Mouse (Mus musculus) embryonic facial prominence, embryonic 12.5 days (tissue): ENCODE results near the gene Bid. TPM values are rescaled to one million over a fixed set of nuclear protein-coding genes. Genes with fewer than 3 reads are reported as not detected.

Source experiments
- ATAC-seq: fragments of 200-750 bp; cut with Nextera tagmentation; 2 replicates; pipeline ENCODE4 v1.8.0; 2017; ENCODE audit not compliant: insufficient number of reproducible peaks, insufficient read depth, low FRiP score, low TSS enrichment
- H3K27ac ChIP-seq: fragments of 300-500 bp; sonication (generic); 2 replicates; pipeline ENCODE4 v1.5.1; 2016; ENCODE audit warnings: mild to moderate bottlenecking
- H3K27me3 ChIP-seq: fragments of 300-500 bp; sonication (generic); 2 replicates; pipeline ENCODE4 v1.6.1; 2016; ENCODE audit warnings: mild to moderate bottlenecking, moderate library complexity
- H3K36me3 ChIP-seq: fragments of 300-500 bp; sonication (generic); 2 replicates; pipeline ENCODE4 v1.6.1; 2016; ENCODE audit warnings: mild to moderate bottlenecking
- H3K4me1 ChIP-seq: fragments of 300-500 bp; sonication (generic); 2 replicates; pipeline ENCODE4 v1.6.1; 2016
- H3K4me2 ChIP-seq: fragments of 300-500 bp; sonication (generic); replicated peaks from 2 replicates; pipeline ENCODE4 v1.6.1; 2016; ENCODE audit warnings: mild to moderate bottlenecking, moderate library complexity
- H3K4me3 ChIP-seq: fragments of 300-500 bp; sonication (generic); 2 replicates; pipeline ENCODE4 v1.5.1; 2016; ENCODE audit warnings: mild to moderate bottlenecking
- H3K9ac ChIP-seq: fragments of 300-500 bp; sonication (generic); 2 replicates; pipeline ENCODE4 v1.6.1; 2016; ENCODE audit warnings: mild to moderate bottlenecking, moderate library complexity
- H3K9me3 ChIP-seq: fragments of 300-500 bp; sonication (generic); 2 replicates; pipeline ENCODE4 v1.6.1; 2016; ENCODE audit warnings: mild to moderate bottlenecking, moderate library complexity
- WGBS: fragments of 180-500 bp; shearing (Covaris S2); methylation state at CpG from one replicate; pipeline ENCODE4 v1.1.7; 2016; 5-methylcytosine and 5-hydroxymethylcytosine counted together
- polyA plus RNA-seq: library from polyadenylated mRNA; unstranded; fragments of >200 nt; fragmentation: Nextera tagmentation; extraction: Ambion mirVana; gene quantifications from 2 replicates; pipeline ENCODE4 v1.2.1, GENCODE M21; 2016

The Bid gene
- polyA plus RNA-seq, 1 experiment from 2014 or later: 19.1 TPM

DNA sequence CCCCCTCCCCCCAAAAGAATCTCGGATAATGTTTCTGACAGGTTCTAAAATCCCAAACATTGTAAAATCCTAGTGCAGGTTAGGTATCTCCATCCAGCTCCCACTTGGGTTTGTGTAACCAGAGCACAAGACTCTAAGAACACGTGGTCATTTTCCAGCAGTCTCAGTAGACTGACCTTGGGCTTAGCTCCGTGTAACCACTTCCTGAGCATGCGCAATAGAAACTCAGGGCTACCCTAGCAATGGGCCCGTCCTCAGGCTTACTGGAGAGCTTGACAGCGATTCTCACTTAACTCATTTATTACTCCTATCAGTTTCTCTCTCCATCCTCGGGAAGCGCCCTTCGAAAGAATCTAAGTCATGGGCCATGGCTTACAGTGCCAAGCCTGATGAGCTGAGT is 22.1 kb downstream of the Bid start:
- WGBS: 82% methylated on average over 9 of the region's 9 CpGs
- Histone ChIP-seq H3K9me3 (no peaks in the 10 kb centered on the region), H3K4me3 (no peak overlapping the region), H3K27me3 (no peaks in the 10 kb centered on the region), H3K4me2 (no peak overlapping the region), H3K27ac (no peak overlapping the region), H3K4me1 (no peaks in the 10 kb centered on the region), H3K36me3 (peaks cover 28% of the 10 kb centered on the region), H3K9ac (no peak overlapping the region)
- no peak for ATAC-seq

DNA sequence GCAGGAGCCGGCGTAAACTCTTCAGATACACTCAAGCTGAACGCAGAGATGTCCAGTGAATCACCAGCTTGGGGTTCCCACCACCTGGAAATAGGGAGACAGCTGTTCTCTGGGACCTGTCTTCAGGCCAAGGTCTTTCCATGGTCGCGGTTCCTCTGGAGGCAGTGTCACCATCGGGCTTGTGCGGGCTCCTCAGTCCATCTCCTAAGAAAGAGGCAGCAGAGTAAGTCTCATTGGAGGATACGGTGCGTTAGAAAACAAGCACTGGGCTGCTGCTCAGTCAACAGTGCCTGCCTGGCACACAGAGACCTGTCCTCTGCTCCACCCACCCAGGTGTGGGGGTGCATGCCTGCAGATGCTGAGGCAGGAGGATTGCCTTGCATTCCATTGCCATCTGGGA is 22.6 kb downstream of the Bid start:
- WGBS: 97% methylated on average over 9 of the region's 9 CpGs
- H3K27ac ChIP-seq: no peak overlapping the region
- no peak overlapping the region for H3K4me3 ChIP-seq
- no peaks in the 10 kb centered on the region for H3K9me3 ChIP-seq
- no peak for ATAC-seq
- no peak overlapping the region for H3K4me2 ChIP-seq
- no peaks in the 10 kb centered on the region for H3K27me3 ChIP-seq
- peaks cover 31% of the 10 kb centered on the region for H3K36me3 ChIP-seq
- H3K9ac ChIP-seq: no peak overlapping the region
- no peaks in the 10 kb centered on the region for H3K4me1 ChIP-seq

DNA sequence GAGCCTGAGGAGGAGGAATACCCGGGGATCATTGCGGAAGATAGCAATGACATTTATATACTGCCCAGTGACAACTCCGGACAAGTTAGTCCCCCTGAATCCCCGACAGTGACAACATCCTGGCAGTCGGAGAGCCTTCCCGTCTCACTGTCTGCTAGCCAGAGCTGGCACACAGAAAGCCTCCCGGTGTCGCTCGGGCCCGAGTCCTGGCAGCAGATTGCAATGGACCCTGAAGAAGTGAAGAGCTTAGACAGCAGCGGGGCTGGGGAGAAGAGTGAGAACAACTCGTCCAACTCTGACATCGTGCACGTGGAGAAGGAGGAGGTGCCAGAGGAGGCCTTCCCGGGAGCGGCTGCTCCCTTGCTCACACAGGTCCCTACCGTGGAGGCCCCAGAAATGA is 30.0 kb downstream of the Bid start:
- H3K9ac ChIP-seq: no peak overlapping the region
- WGBS: 92% methylated on average over 17 of the region's 17 CpGs

DNA sequence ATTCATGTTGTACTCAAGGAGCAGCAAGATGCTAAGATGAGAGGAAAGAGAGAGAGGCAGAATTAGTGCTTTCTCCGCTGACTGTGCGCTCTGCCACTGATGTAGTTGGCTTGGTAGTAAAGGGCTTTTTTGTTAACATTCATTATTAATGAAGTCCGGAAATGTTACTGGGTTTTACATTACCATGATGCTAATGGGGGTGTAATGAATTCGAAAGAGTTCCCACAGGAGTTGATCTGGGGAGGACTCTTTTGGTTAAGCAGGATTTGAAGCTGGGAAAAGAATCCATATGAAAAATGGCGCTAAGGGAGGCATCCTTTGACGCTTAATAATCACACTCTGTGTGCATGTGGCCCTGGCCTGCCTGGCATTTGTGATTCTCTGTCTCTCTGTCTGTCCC is 32.2 kb downstream of the Bid start:
- no peak for ATAC-seq
- H3K36me3 ChIP-seq: peaks cover 61% of the 10 kb centered on the region
- H3K4me3 ChIP-seq: no peak overlapping the region
- H3K27me3 ChIP-seq: no peaks in the 10 kb centered on the region
- no peaks in the 10 kb centered on the region for H3K4me1 ChIP-seq
- no peak overlapping the region for H3K4me2 ChIP-seq
- H3K9ac ChIP-seq: no peak overlapping the region
- no peaks in the 10 kb centered on the region for H3K9me3 ChIP-seq
- 93% methylated on average over 6 of the region's 6 CpGs for WGBS
- no peak overlapping the region for H3K27ac ChIP-seq

More for the DNA sequence above, 30.0 kb downstream of the Bid start:
- Histone ChIP-seq H3K4me3 (no peak overlapping the region), H3K4me1 (no peaks in the 10 kb centered on the region), H3K27ac (no peak overlapping the region), H3K9me3 (no peaks in the 10 kb centered on the region), H3K36me3 (peaks cover 75% of the 10 kb centered on the region), H3K4me2 (no peak overlapping the region), H3K27me3 (no peaks in the 10 kb centered on the region)
- no peak for ATAC-seq

DNA sequence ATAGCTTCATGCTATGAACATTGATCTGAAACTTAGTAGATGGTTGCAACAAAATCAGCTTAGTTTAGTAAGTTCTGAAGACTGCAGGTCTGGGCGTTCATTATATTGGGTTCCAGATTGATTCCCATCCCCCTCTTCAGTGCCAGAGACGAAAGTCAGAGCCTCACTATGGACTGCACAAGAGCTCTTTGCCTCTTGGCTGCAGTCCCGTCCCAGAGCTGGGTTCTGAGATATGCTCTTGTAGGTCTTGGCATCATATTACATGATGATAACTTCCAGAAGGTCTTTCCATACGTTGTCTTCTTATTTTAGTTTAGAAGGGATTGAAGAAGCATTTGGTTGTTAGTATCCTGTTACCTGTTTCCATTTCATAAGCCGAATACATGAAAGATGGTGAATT is 37.6 kb downstream of the Bid start:
- Histone ChIP-seq H3K27ac (no peak overlapping the region), H3K36me3 (peaks cover 38% of the 10 kb centered on the region), H3K4me1 (no peaks in the 10 kb centered on the region), H3K4me3 (no peak overlapping the region), H3K9ac (no peak overlapping the region), H3K9me3 (no peaks in the 10 kb centered on the region), H3K27me3 (no peaks in the 10 kb centered on the region), H3K4me2 (no peak overlapping the region)
- 65% methylated on average over 5 of the region's 5 CpGs for WGBS
- ATAC-seq: no peak

DNA sequence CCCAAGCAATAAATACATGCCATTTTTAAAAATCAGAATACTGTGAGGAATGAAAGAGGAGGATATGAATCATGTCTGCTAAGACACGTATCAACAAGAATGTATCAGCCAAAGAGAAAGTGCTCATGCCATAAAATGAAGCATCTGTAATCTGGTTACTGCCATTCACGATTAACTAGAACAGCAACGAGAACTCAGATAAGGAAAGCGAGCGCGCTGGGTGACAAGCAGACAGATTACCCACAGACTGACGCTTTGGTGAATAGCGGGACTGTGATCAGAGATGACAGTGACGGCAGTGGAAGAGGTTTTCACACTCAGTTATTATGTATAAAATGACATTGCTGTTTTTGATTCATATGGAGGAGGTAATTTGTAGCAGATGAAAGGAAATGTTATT is 42.8 kb downstream of the Bid start:
- WGBS: 81% methylated on average over 9 of the region's 9 CpGs

DNA sequence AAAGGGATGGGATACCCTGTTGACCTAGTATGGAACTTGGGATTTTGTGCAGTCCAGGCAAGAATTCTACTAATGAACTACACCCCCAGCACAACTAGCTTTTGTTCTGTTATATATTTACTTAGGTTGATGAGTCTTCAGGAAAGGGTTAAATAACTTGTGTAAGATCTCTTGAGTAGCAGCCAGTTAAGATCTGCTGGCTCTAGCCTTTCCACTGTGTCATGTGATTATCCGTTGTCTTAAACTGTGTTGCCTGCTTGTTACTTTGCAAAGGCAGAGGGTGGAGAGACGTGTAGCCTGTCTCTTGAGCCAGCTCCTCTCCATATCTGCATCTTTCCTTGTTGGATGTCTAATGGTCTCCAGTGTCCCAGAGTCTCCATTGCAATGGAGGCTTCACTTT is 45.4 kb downstream of the Bid start:
- no peaks in the 10 kb centered on the region for H3K27me3 ChIP-seq
- no peak overlapping the region for H3K4me3 ChIP-seq
- 77% methylated on average over 2 of the region's 2 CpGs for WGBS

More for the DNA sequence above, 42.8 kb downstream of the Bid start:
- Histone ChIP-seq H3K4me3 (no peak overlapping the region), H3K4me2 (no peak overlapping the region), H3K36me3 (peaks cover 18% of the 10 kb centered on the region), H3K9me3 (no peaks in the 10 kb centered on the region), H3K9ac (no peak overlapping the region), H3K27ac (no peak overlapping the region), H3K4me1 (no peaks in the 10 kb centered on the region), H3K27me3 (no peaks in the 10 kb centered on the region)
- ATAC-seq: no peak

DNA sequence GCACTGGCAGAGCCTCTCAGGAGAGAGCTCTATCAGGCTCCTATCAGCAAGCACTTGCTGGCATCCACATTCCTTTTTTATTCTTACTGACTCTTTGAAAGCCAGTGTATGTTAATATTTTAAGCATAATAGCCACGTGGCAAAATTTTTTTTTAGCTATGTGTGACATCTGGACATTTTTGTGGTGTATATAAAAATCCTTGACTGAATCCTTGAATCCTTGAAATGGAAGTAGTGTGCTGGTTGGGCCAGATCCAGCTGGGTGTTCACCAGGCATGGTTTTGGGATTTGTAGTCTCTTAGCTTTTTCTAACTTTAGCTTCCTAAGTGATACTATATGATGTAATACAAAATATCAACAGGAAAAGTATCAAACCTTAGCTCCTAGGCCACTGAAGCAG is 47.8 kb downstream of the Bid start:
- no peaks in the 10 kb centered on the region for H3K27me3 ChIP-seq
- no peak overlapping the region for H3K9ac ChIP-seq
- no peak overlapping the region for H3K27ac ChIP-seq
- H3K4me2 ChIP-seq: no peak overlapping the region
- no peak overlapping the region for H3K4me3 ChIP-seq
- no peak for ATAC-seq
- H3K9me3 ChIP-seq: no peaks in the 10 kb centered on the region
- 75% methylated on average over 1 of the region's 1 CpGs for WGBS
- no peaks in the 10 kb centered on the region for H3K4me1 ChIP-seq
- H3K36me3 ChIP-seq: peaks cover 6% of the 10 kb centered on the region

More for the DNA sequence above, 45.4 kb downstream of the Bid start:
- Histone ChIP-seq H3K36me3 (peaks cover 6% of the 10 kb centered on the region), H3K4me2 (no peak overlapping the region), H3K9me3 (no peaks in the 10 kb centered on the region), H3K27ac (no peak overlapping the region), H3K4me1 (no peaks in the 10 kb centered on the region), H3K9ac (no peak overlapping the region)
- no peak for ATAC-seq

DNA sequence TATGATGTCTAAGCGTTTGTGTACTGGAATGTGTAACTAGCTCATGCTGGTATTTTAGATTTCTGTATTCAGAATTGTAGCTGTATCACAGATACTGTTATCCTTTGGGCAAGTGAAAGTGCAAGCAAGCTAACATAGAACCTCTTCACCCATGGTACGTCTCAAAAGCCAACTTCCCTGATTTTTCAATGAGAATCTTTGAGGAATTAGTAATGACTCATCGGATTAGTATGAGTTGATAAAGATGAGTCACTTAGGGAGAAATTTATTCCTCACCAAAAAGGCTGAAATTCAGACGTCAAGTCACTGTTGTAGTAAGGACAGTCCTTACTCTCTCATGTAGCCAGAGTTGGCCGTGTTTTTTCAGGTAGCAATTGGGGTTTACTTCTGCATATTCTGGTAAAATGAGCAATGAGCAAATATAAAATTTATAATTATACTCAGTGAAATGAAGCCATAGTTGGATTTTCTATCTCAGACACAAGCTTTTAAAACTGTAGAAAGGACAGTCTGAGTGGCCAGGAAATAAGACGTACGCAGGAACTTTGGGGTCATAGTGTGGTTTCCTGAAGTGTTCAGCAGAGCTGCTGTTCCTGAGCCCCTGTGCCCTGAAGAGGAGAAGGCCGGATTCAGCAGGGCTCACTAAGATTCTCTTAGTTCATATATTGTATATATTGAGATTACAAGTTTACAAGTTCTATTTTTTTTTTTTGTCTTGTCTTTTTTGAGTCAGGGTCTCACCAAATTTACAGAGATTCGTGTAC is 50.4 kb downstream of the Bid start:
- no peak overlapping the region for H3K27ac ChIP-seq
- H3K27me3 ChIP-seq: no peaks in the 10 kb centered on the region
- no peaks in the 10 kb centered on the region for H3K4me1 ChIP-seq
- no peak for ATAC-seq
- WGBS: 86% methylated on average over 9 of the region's 9 CpGs
- H3K36me3 ChIP-seq: peaks cover 9% of the 10 kb centered on the region; the same call in 1 of the 2 replicates
- no peak overlapping the region for H3K9ac ChIP-seq
- H3K9me3 ChIP-seq: no peaks in the 10 kb centered on the region
- H3K4me2 ChIP-seq: no peak overlapping the region
- no peak overlapping the region for H3K4me3 ChIP-seq

DNA sequence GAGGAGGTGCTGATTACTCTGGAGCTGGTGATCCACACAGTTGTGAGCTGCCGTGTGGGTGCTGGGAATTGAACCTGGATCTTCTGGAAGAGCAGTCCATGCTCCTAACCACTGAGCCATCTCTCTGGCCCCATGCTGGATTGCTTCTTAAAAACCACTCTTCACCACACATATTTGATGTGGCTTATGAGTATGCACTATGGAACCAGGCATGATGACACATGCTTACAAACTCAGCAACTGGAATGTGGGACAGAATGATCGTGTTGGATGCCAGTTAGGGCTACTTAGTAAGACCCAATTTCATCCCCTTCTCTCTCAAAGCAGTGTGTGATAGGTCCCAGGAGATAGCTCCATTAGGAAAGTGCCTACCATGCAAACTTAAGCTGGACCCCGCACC is 56.6 kb downstream of the Bid start:
- H3K9ac ChIP-seq: no peak overlapping the region
- H3K4me2 ChIP-seq: no peak overlapping the region
- H3K4me3 ChIP-seq: no peak overlapping the region
- ATAC-seq: no peak
- no peaks in the 10 kb centered on the region for H3K4me1 ChIP-seq
- WGBS: 96% methylated on average over 3 of the region's 3 CpGs
- H3K9me3 ChIP-seq: no peaks in the 10 kb centered on the region
- peaks cover 27% of the 10 kb centered on the region for H3K36me3 ChIP-seq
- no peak overlapping the region for H3K27ac ChIP-seq
- H3K27me3 ChIP-seq: no peaks in the 10 kb centered on the region

DNA sequence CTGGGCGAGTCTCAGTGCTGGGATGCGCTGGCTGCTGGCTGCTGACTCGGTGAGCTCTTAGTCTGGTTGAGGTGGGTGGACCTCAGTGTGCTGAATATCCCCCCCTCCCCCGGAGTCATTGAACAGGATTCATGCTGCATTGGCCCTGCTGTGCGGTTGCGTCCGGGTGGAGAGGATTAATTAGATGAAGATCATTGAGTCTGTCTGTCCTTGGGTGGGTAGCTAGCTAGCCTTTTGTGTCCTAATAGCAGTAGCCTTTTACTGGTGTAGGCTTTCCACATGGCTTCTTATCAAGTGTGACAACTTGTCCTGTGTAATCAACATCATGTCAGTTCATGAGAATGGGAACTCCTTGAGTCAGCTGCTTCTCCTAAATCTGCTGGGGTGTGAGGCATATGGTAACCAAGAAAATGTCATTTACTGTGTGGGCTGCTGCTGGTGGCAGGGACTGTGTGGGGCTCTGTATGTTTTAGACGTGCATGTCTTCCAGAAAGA is 58.4 kb downstream of the Bid start:
- peak; percentile 80 for ATAC-seq
- Histone ChIP-seq H3K4me1 (no peaks in the 10 kb centered on the region), H3K4me3 (no peak overlapping the region), H3K9me3 (no peaks in the 10 kb centered on the region), H3K36me3 (peaks cover 32% of the 10 kb centered on the region), H3K4me2 (no peak overlapping the region), H3K27ac (no peak overlapping the region), H3K9ac (no peak overlapping the region), H3K27me3 (no peaks in the 10 kb centered on the region)
- 71% methylated on average over 8 of the region's 8 CpGs for WGBS

DNA sequence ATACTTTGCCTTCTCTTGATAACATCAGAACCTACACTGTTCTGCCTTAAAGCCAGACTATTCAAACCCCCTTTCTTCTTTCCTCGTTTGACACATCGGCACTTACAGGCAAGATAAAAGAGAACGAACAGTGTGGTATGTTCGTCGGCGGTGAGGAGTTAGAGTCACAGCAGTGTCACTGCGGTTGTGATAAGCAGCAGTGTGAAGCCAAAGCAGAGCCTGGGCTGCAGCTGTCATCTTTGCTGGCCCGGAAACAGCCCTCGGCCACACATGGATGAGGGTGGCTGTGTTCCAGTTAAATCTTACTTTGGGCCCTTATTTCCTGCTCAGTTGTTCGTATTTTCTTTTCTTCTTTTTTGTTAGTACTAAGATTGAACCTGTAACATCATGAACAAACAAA is 62.2 kb downstream of the Bid start:
- WGBS: 89% methylated on average over 10 of the region's 10 CpGs
- Histone ChIP-seq H3K27ac (no peak overlapping the region), H3K4me1 (no peaks in the 10 kb centered on the region), H3K9ac (no peak overlapping the region), H3K4me2 (no peak overlapping the region), H3K9me3 (no peaks in the 10 kb centered on the region), H3K4me3 (no peak overlapping the region), H3K27me3 (no peaks in the 10 kb centered on the region), H3K36me3 (peaks cover 26% of the 10 kb centered on the region)
- no peak for ATAC-seq
